Mouse (Mus musculus): Measurements from ENCODE around the gene Hydin.
"Not testable (repeated sequence)": the region's sequence is repeated elsewhere in the genome, so short reads cannot be mapped to it uniquely, and the experiment has no call there.

Hydin gene

GRCm38 (mm10) chr8:110530008-110530762, 263.4 kb downstream of the Hydin start:
- no peak for DNase-seq

- no peak for DNase-seq
Observed at GRCm38 (mm10) chr8:110533781-110534180, 267.0 kb downstream of the Hydin start.

- no peak for DNase-seq
Observed at GRCm38 (mm10) chr8:110537849-110538248, 271.1 kb downstream of the Hydin start.

GRCm38 (mm10) chr8:110550343-110550742, 283.6 kb downstream of the Hydin start:
- DNase-seq, result no peak

GRCm38 (mm10) chr8:110552111-110552510, 285.3 kb downstream of the Hydin start:
- not testable (repeated sequence) for DNase-seq

GRCm38 (mm10) chr8:110592641-110593040, 325.9 kb downstream of the Hydin start:
- no peak for DNase-seq

- no peak for DNase-seq
Observed at GRCm38 (mm10) chr8:110594164-110594563, 327.4 kb downstream of the Hydin start.

- peak; percentile 27 for DNase-seq
Observed at GRCm38 (mm10) chr8:110604556-110604955, 337.8 kb downstream of the Hydin start.

- no peak for DNase-seq
Observed at GRCm38 (mm10) chr8:110605401-110606015, 338.7 kb downstream of the Hydin start.

GRCm38 (mm10) chr8:110615730-110616129, 349.0 kb downstream of the Hydin start:
- DNase-seq, result no peak

GRCm38 (mm10) chr8:110617801-110618358, 351.1 kb downstream of the Hydin start:
- DNase-seq, result no peak

- DNase-seq, result peak; percentile 99
Observed at GRCm38 (mm10) chr8:110618391-110619207, 351.8 kb downstream of the Hydin start, which contains the start of gene Vac14. Gene Vac14 (plus strand): TSS chr8:110618585.

- no peak for DNase-seq
Observed at GRCm38 (mm10) chr8:110619208-110619574, 352.4 kb downstream of the Hydin start.

GRCm38 (mm10) chr8:110619919-110620318, 353.1 kb downstream of the Hydin start:
- no peak for DNase-seq

- DNase-seq, result no peak
Observed at GRCm38 (mm10) chr8:110626431-110626830, 359.7 kb downstream of the Hydin start.

- peak; percentile 46 for DNase-seq
Observed at GRCm38 (mm10) chr8:110629245-110630063, 362.7 kb downstream of the Hydin start.

GRCm38 (mm10) chr8:110630079-110630478, 363.3 kb downstream of the Hydin start:
- DNase-seq, result no peak

- no peak for DNase-seq
Observed at GRCm38 (mm10) chr8:110630571-110631071, 363.8 kb downstream of the Hydin start.

- DNase-seq, result no peak
Observed at GRCm38 (mm10) chr8:110631201-110631600, 364.4 kb downstream of the Hydin start.

- no peak for DNase-seq
Observed at GRCm38 (mm10) chr8:110633814-110634213, 367.0 kb downstream of the Hydin start.

- DNase-seq, result no peak
Observed at GRCm38 (mm10) chr8:110636182-110636581, 369.4 kb downstream of the Hydin start.

GRCm38 (mm10) chr8:110642331-110642730, 375.6 kb downstream of the Hydin start:
- no peak for DNase-seq
